Mouse (Mus musculus): ENCODE results near the gene Atic. TPM values are rescaled to one million over a fixed set of nuclear protein-coding genes. Genes with fewer than 3 reads are reported as not detected.

Gene Atic
- polyA plus RNA-seq, 1 experiment, result 78.8 TPM

GRCm38 (mm10) chr1:71612256-71612655, 55.3 kb downstream of the Atic start:
- no peak overlapping the region for H3K4me3 ChIP-seq
- no peaks in the 10 kb centered on the region for H3K79me2 ChIP-seq (ENCODE audit: control insufficient read depth, insufficient read depth)
- H3ac ChIP-seq (ENCODE audit: control insufficient read depth, insufficient read length), result no peak overlapping the region
- peaks cover 94% of the 10 kb centered on the region for H3K36me3 ChIP-seq (ENCODE audit: control insufficient read depth, insufficient read depth)
- TF ChIP-seq TCF3 (IDR thresholded peaks at IDR 0.05; ENCODE audit: insufficient read length, low read depth), result no peak
- TF ChIP-seq POLR2AphosphoS2 (IDR thresholded peaks at IDR 0.05; ENCODE audit: insufficient read length, low read depth), result peak; percentile 50
- no peak overlapping the region for H3K4me2 ChIP-seq (ENCODE audit: low read depth)
- H3K27me3 ChIP-seq (ENCODE audit: control insufficient read depth, insufficient read depth, insufficient read length), result no peaks in the 10 kb centered on the region

GRCm38 (mm10) chr1:71614545-71615246, 57.7 kb downstream of the Atic start:
- no peak overlapping the region for H3K4me3 ChIP-seq
- TF ChIP-seq MAX (IDR thresholded peaks at IDR 0.05; ENCODE audit: low read depth) (no peak), POLR2AphosphoS2 (IDR thresholded peaks at IDR 0.05; ENCODE audit: insufficient read length, low read depth) (peak; percentile 36)
- no peak overlapping the region for H3K4me2 ChIP-seq (ENCODE audit: low read depth)
- no peaks in the 10 kb centered on the region for H3K79me2 ChIP-seq (ENCODE audit: control insufficient read depth, insufficient read depth)
- H3ac ChIP-seq (ENCODE audit: control insufficient read depth, insufficient read length), result no peak overlapping the region
- H3K36me3 ChIP-seq (ENCODE audit: control insufficient read depth, insufficient read depth), result peaks cover 98% of the 10 kb centered on the region
- H3K27me3 ChIP-seq (ENCODE audit: control insufficient read depth, insufficient read depth, insufficient read length), result no peaks in the 10 kb centered on the region

- Histone ChIP-seq H3K4me3 (no peak overlapping the region), H3K79me2 (ENCODE audit: control insufficient read depth, insufficient read depth) (no peaks in the 10 kb centered on the region), H3K36me3 (ENCODE audit: control insufficient read depth, insufficient read depth) (peaks cover 98% of the 10 kb centered on the region), H3K4me2 (ENCODE audit: low read depth) (no peak overlapping the region), H3K27me3 (ENCODE audit: control insufficient read depth, insufficient read depth, insufficient read length) (no peaks in the 10 kb centered on the region), H3ac (ENCODE audit: control insufficient read depth, insufficient read length) (no peak overlapping the region)
- TF ChIP-seq REST (IDR thresholded peaks at IDR 0.05; ENCODE audit: insufficient read depth, insufficient read length) (no peak), SRF (IDR thresholded peaks at IDR 0.05; ENCODE audit: control insufficient read depth, insufficient read length, low read depth) (no peak), MYOG (IDR thresholded peaks at IDR 0.05; ENCODE audit: control insufficient read depth in 1 of 3, insufficient read depth in 1 of 3, insufficient read length in 2 of 3, low read depth in 2 of 3) (no peak), POLR2AphosphoS2 (IDR thresholded peaks at IDR 0.05; ENCODE audit: insufficient read length, low read depth) (no peak), MAX (IDR thresholded peaks at IDR 0.05; ENCODE audit: low read depth) (no peak), CEBPB (IDR thresholded peaks at IDR 0.05; ENCODE audit: insufficient read depth, poor library complexity, severe bottlenecking) (no peak), POLR2A (IDR thresholded peaks at IDR 0.05; ENCODE audit: insufficient read length, low read depth) (no peak), TCF3 (IDR thresholded peaks at IDR 0.05; ENCODE audit: insufficient read length, low read depth) (no peak), E2F4 (IDR thresholded peaks at IDR 0.05; ENCODE audit: insufficient read depth) (no peak), MYOD1 (IDR thresholded peaks at IDR 0.05; ENCODE audit: control insufficient read depth in 1 of 3, insufficient read length in 2 of 3, low read depth in 2 of 3) (no peak), USF1 (IDR thresholded peaks at IDR 0.05; ENCODE audit: low read depth) (no peak), TCF12 (IDR thresholded peaks at IDR 0.05; ENCODE audit: insufficient read depth, poor library complexity, severe bottlenecking) (no peak)
These were observed 64.6 kb downstream of the Atic start for GRCm38 (mm10) chr1:71621526-71621925.

- H3K4me2 ChIP-seq (ENCODE audit: low read depth), result no peak overlapping the region
- TF ChIP-seq MYOD1 (IDR thresholded peaks at IDR 0.05; ENCODE audit: control insufficient read depth in 1 of 3, insufficient read length in 2 of 3, low read depth in 2 of 3) (no peak), USF1 (IDR thresholded peaks at IDR 0.05; ENCODE audit: low read depth) (no peak), MAX (IDR thresholded peaks at IDR 0.05; ENCODE audit: low read depth) (no peak)
These were observed 66.7 kb downstream of the Atic start for GRCm38 (mm10) chr1:71623625-71624024.

More at GRCm38 (mm10) chr1:71623625-71624024, 66.7 kb downstream of the Atic start:
- Histone ChIP-seq H3K4me3 (no peak overlapping the region), H3K79me2 (ENCODE audit: control insufficient read depth, insufficient read depth) (no peaks in the 10 kb centered on the region), H3ac (ENCODE audit: control insufficient read depth, insufficient read length) (no peak overlapping the region), H3K27me3 (ENCODE audit: control insufficient read depth, insufficient read depth, insufficient read length) (no peaks in the 10 kb centered on the region), H3K36me3 (ENCODE audit: control insufficient read depth, insufficient read depth) (peaks cover 98% of the 10 kb centered on the region)

Other genes with a start within 250 kb of the Atic start
- gene Abca12, start 142.2 kb upstream of the Atic start, polyA plus RNA-seq (2012; fragmentation: generic; extraction: Trizol), result 0.08 TPM
- gene Fn1, start 96.0 kb downstream of the Atic start, polyA plus RNA-seq (2012; fragmentation: generic; extraction: Trizol), result 1,265 TPM

Data from myocyte (in vitro differentiated cells).